Mouse (Mus musculus) limb, embryonic 13.5 days (tissue): ENCODE measurements around the gene Fhit. TPM values are rescaled to one million over a fixed set of nuclear protein-coding genes. Genes with fewer than 3 reads are reported as not detected.
"Not testable (repeated sequence)": the region's sequence is repeated elsewhere in the genome, so short reads cannot be mapped to it uniquely, and the experiment has no call there.

Experiments
- ATAC-seq: fragments of 200-750 bp; cut with Nextera tagmentation; 2 replicates; pipeline ENCODE4 v1.8.0; 2017; ENCODE audit warnings: low read depth, moderate number of reproducible peaks, moderate TSS enrichment; ENCODE audit not compliant: low FRiP score
- H3K27ac ChIP-seq: fragments of 300-500 bp; sonication (generic); 2 replicates; pipeline ENCODE4 v1.5.1; 2015; ENCODE audit warnings: inconsistent platforms, mild to moderate bottlenecking, moderate library complexity
- H3K27me3 ChIP-seq: fragments of 300-500 bp; sonication (generic); 2 replicates; pipeline ENCODE4 v1.6.1; 2015; ENCODE audit warnings: mild to moderate bottlenecking, inconsistent platforms
- H3K36me3 ChIP-seq: fragments of 300-500 bp; sonication (generic); 2 replicates; pipeline ENCODE4 v1.6.1; 2015; ENCODE audit warnings: inconsistent platforms, mild to moderate bottlenecking, moderate library complexity
- H3K4me1 ChIP-seq: fragments of 300-500 bp; sonication (generic); 2 replicates; pipeline ENCODE4 v1.6.1; 2015; ENCODE audit warnings: inconsistent platforms
- H3K4me2 ChIP-seq: fragments of 300-500 bp; sonication (generic); replicated peaks from 2 replicates; pipeline ENCODE4 v1.6.1; 2015; ENCODE audit warnings: inconsistent platforms, mild to moderate bottlenecking, moderate library complexity
- H3K4me3 ChIP-seq: fragments of 300-500 bp; sonication (generic); 2 replicates; pipeline ENCODE4 v1.5.1; 2015; ENCODE audit warnings: moderate library complexity, mild to moderate bottlenecking, inconsistent platforms
- H3K9ac ChIP-seq: fragments of 300-500 bp; sonication (generic); 2 replicates; pipeline ENCODE4 v1.6.1; 2015; ENCODE audit warnings: mild to moderate bottlenecking, inconsistent platforms
- H3K9me3 ChIP-seq: fragments of 300-500 bp; sonication (generic); 2 replicates; pipeline ENCODE4 v1.6.1; 2016; ENCODE audit warnings: inconsistent platforms
- WGBS: fragments of 180-500 bp; shearing (Covaris S2); methylation state at CpG from one replicate; pipeline ENCODE4 v1.1.7; 2015; 5-methylcytosine and 5-hydroxymethylcytosine counted together
- polyA plus RNA-seq: library from polyadenylated mRNA; unstranded; fragments of >200 nt; fragmentation: Nextera tagmentation; extraction: Ambion mirVana; gene quantifications from 2 replicates; pipeline ENCODE4 v1.2.1, GENCODE M21; 2015

Fhit gene
- polyA plus RNA-seq, 1 experiment from 2014 or later, result 6.3 TPM

GRCm38 (mm10) chr14:9960396-9960795, 1201.4 kb downstream of the Fhit start:
- no peak for ATAC-seq
- 79% methylated on average over 2 of the region's 2 CpGs for WGBS

DNA sequence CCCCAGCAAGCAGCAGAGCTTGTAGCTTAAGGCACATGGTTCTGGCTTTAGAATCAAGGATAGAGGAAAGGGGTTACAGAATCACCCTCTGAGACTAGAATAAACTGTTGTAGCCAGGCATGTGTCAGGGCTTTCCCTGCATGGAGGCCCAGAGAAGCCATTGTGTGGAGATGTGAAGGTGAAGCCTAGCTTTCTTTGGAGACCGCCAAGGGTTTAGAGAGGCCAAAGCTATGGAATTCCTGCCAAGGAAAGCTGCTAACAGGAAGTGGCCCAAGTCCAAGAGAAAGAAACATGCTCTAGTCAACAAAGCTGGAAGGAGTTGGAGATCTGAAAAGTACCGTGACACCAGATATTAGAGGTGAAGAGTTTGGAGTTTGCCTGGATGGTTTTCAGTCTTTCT, 1262.3 kb downstream of the Fhit start:
- Histone ChIP-seq H3K4me2 (no peak overlapping the region), H3K4me1 (no peaks in the 10 kb centered on the region), H3K27ac (no peak overlapping the region), H3K27me3 (no peaks in the 10 kb centered on the region), H3K4me3 (no peak overlapping the region), H3K9ac (no peak overlapping the region), H3K9me3 (no peaks in the 10 kb centered on the region), H3K36me3 (no peaks in the 10 kb centered on the region)
- 74% methylated on average over 2 of the region's 2 CpGs for WGBS
- no peak for ATAC-seq

More at GRCm38 (mm10) chr14:9960396-9960795, 1201.4 kb downstream of the Fhit start:
- H3K4me2 ChIP-seq, result no peak overlapping the region
- no peaks in the 10 kb centered on the region for H3K9me3 ChIP-seq
- H3K27ac ChIP-seq, result no peak overlapping the region
- no peaks in the 10 kb centered on the region for H3K27me3 ChIP-seq
- H3K36me3 ChIP-seq, result no peaks in the 10 kb centered on the region
- H3K4me3 ChIP-seq, result no peak overlapping the region
- no peaks in the 10 kb centered on the region for H3K4me1 ChIP-seq
- H3K9ac ChIP-seq, result no peak overlapping the region

DNA sequence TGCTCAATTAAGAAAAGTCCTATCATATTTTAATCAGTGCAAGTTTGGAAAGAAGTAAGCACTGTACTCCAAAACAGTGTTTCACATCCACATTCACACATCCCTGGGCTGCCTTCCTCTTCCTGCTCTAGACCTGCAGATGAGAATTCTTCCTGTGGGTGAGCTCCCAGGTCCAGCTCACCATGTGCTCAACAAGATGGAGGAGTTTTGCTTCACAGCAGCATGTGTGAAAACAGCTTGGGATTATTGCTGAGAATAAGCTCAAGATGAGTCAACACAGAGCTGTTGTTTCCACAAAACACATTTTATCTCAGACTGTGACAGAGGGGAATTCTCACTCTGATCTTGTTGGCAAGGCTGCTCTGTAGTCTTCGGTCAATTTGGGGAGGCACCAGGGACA, 1265.3 kb downstream of the Fhit start:
- no peaks in the 10 kb centered on the region for H3K9me3 ChIP-seq
- no peaks in the 10 kb centered on the region for H3K4me1 ChIP-seq
- no peaks in the 10 kb centered on the region for H3K36me3 ChIP-seq
- H3K4me2 ChIP-seq, result no peak overlapping the region
- no peak overlapping the region for H3K27ac ChIP-seq
- ATAC-seq, result no peak
- no peak overlapping the region for H3K4me3 ChIP-seq
- H3K9ac ChIP-seq, result no peak overlapping the region
- no peaks in the 10 kb centered on the region for H3K27me3 ChIP-seq
- 97% methylated on average over 1 of the region's 1 CpGs for WGBS

DNA sequence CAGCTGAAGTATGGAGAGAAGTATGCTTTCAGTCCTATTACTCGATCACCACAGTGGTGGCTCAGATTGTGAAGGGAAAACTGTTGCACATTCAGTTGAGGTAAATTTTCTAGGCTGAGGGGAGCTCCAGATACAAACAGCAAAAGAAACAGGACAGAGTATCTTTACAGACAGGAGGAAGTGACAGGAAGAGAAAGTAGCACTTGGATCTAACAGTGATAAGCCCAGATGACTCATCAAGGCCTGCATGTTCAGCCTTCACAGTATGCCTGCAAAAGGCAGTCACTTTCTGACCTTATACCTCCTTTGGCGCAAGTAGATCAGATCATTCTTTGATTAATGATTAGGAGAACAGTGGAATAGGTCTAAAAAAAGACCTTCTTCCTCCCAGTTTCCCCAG, 1309.8 kb downstream of the Fhit start:
- Histone ChIP-seq H3K36me3 (no peaks in the 10 kb centered on the region), H3K9ac (no peak overlapping the region), H3K4me2 (no peak overlapping the region), H3K4me3 (no peak overlapping the region), H3K9me3 (no peaks in the 10 kb centered on the region), H3K27ac (no peak overlapping the region), H3K4me1 (no peaks in the 10 kb centered on the region), H3K27me3 (no peaks in the 10 kb centered on the region)
- no peak for ATAC-seq
- 87% methylated on average over 2 of the region's 2 CpGs for WGBS

DNA sequence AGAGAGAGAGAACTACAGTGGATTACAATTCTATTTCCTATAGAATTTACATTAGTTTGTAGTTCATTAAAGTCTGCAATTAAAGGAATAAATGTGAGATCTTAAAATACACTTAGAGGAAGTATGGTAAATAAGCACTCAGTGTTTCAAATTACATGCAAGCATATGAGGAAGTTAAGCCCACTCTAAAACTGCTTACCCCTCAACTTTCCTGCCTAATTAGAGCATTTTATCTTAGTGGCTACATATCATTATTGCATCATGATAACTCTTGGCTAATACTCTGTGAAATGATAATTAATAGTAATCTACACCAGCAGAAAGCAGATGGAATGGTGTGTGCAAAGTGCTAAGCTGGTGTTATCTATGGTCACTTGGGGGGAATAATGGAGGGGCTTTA, 1329.5 kb downstream of the Fhit start:
- no peaks in the 10 kb centered on the region for H3K4me1 ChIP-seq
- H3K27me3 ChIP-seq, result no peaks in the 10 kb centered on the region
- H3K36me3 ChIP-seq, result no peaks in the 10 kb centered on the region
- H3K4me3 ChIP-seq, result no peak overlapping the region
- no peaks in the 10 kb centered on the region for H3K9me3 ChIP-seq
- no peak overlapping the region for H3K27ac ChIP-seq
- H3K4me2 ChIP-seq, result no peak overlapping the region
- H3K9ac ChIP-seq, result no peak overlapping the region
- no peak for ATAC-seq

- 84% methylated on average over 8 of the region's 8 CpGs for WGBS
Observed at GRCm38 (mm10) chr14:9828699-9829240, 1333.1 kb downstream of the Fhit start.

GRCm38 (mm10) chr14:9815963-9816362, 1345.9 kb downstream of the Fhit start:
- Histone ChIP-seq H3K4me1 (peaks cover 28% of the 10 kb centered on the region), H3K27ac (no peak overlapping the region), H3K36me3 (no peaks in the 10 kb centered on the region), H3K9me3 (no peaks in the 10 kb centered on the region), H3K4me2 (no peak overlapping the region), H3K27me3 (no peaks in the 10 kb centered on the region), H3K9ac (no peak overlapping the region), H3K4me3 (no peak overlapping the region)
- WGBS, result 37% methylated on average over 4 of the region's 4 CpGs
- 0 out of 2 replicates have a peak, but pooled peaks have one; percentile 44 for ATAC-seq

More at GRCm38 (mm10) chr14:9828699-9829240, 1333.1 kb downstream of the Fhit start:
- H3K36me3 ChIP-seq, H3K9ac ChIP-seq, H3K4me1 ChIP-seq, H3K4me2 ChIP-seq, H3K4me3 ChIP-seq, ATAC-seq, H3K27ac ChIP-seq, H3K27me3 ChIP-seq, H3K9me3 ChIP-seq: not testable (repeated sequence)

DNA sequence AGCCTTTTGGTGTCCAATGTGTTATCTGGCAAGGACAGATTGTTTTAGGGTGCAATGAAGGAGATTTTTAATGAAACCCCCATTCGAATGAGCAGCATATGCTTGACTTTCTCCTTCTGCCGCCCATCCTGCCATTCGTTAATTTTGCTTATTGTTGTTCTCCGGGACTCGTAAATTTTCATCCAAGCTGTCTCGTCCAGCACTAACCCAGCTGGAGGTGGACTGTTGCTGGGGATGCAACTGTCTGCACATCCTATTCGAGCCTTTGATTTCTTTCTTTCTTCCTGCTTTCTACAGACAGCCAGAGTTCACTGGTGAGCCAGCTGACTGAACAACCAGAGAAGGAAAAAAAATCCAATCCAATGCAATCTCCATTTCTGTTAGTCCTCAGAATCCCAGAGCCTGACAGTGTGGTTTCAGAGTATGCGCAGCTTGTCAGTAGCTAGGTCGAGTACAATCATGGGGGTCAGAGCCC, 1350.0 kb downstream of the Fhit start:
- Histone ChIP-seq H3K27me3 (no peaks in the 10 kb centered on the region), H3K27ac (no peak overlapping the region), H3K9ac (no peak overlapping the region), H3K36me3 (no peaks in the 10 kb centered on the region), H3K9me3 (no peaks in the 10 kb centered on the region), H3K4me2 (peak overlapping the region; percentile 21; the same call in 1 of the 2 replicates), H3K4me1 (peaks cover 27% of the 10 kb centered on the region), H3K4me3 (no peak overlapping the region)
- WGBS, result 32% methylated on average over 9 of the region's 9 CpGs
- no peak for ATAC-seq

DNA sequence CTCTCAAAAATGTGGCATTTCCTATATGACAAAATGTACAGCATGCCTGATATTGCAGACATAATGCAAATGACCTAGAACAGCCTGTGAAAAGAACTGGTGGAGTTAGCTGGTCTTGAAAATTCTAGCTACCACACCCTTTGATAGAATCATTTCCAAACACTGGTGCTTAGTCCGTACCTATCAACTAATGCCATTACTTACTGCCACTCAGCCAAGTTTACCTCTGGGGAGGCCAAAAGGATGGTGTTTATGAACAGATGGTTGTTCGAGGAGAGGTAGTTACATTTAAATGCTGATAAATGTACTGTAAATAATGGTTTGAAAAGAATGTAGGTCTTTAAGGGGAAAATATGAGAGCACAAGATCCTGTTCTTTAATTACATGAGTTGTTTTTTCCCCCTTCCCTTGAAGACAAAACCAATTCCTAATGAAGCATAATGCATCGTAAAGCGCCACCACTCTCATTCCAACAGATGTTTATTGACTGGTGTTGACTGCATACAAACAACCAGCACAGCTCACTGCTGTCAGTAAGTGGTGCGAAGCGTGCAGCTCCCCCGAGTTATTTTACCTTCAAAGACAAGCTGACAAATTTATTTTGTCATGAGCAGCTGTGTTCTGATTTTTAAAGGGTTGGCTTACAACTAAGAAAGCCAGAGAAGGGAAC, 1350.5 kb downstream of the Fhit start:
- no peak overlapping the region for H3K9ac ChIP-seq
- no peaks in the 10 kb centered on the region for H3K9me3 ChIP-seq
- no peak overlapping the region for H3K27ac ChIP-seq
- peak overlapping the region; percentile 21; the same call in 1 of the 2 replicates for H3K4me2 ChIP-seq
- no peaks in the 10 kb centered on the region for H3K36me3 ChIP-seq
- H3K4me3 ChIP-seq, result no peak overlapping the region
- 16% methylated on average over 7 of the region's 7 CpGs for WGBS
- ATAC-seq, result no peak
- peaks cover 21% of the 10 kb centered on the region for H3K4me1 ChIP-seq
- H3K27me3 ChIP-seq, result no peaks in the 10 kb centered on the region

GRCm38 (mm10) chr14:9793403-9793802, 1368.4 kb downstream of the Fhit start:
- Histone ChIP-seq H3K4me3 (no peak overlapping the region), H3K9ac (no peak overlapping the region), H3K9me3 (no peaks in the 10 kb centered on the region), H3K27ac (no peak overlapping the region), H3K27me3 (no peaks in the 10 kb centered on the region), H3K36me3 (no peaks in the 10 kb centered on the region), H3K4me2 (no peak overlapping the region), H3K4me1 (no peaks in the 10 kb centered on the region)
- no peak for ATAC-seq

GRCm38 (mm10) chr14:9788402-9788950, 1373.4 kb downstream of the Fhit start:
- H3K27me3 ChIP-seq, result no peaks in the 10 kb centered on the region
- no peaks in the 10 kb centered on the region for H3K4me1 ChIP-seq
- no peak for ATAC-seq
- no peak overlapping the region for H3K4me2 ChIP-seq
- no peak overlapping the region for H3K4me3 ChIP-seq
- H3K9ac ChIP-seq, result no peak overlapping the region
- no peak overlapping the region for H3K27ac ChIP-seq
- H3K9me3 ChIP-seq, result no peaks in the 10 kb centered on the region
- WGBS, result 64% methylated on average over 3 of the region's 3 CpGs
- no peaks in the 10 kb centered on the region for H3K36me3 ChIP-seq

DNA sequence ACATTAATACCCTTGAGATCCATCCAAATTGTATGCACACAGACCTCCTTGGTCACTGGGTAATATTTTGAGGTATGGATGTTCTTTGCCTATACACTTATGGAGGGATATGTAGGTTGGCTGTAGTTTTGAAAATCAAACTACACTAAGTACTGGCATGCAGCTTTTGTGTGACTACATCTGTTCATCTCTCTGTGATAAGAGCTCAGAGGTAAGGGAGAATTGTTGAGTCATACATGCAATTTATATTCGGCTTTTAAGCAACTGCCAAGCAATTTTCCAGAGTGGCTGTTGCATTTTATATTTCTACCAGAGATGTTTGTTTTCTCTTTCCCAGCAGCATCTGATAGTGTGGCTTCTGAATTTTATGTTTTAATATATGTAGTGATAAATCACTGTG, 1374.4 kb downstream of the Fhit start:
- Histone ChIP-seq H3K4me3 (no peak overlapping the region), H3K27me3 (no peaks in the 10 kb centered on the region), H3K9me3 (no peaks in the 10 kb centered on the region), H3K36me3 (no peaks in the 10 kb centered on the region), H3K4me1 (no peaks in the 10 kb centered on the region), H3K4me2 (no peak overlapping the region), H3K9ac (no peak overlapping the region), H3K27ac (no peak overlapping the region)
- WGBS, result 92% methylated on average over 1 of the region's 1 CpGs
- ATAC-seq, result no peak

DNA sequence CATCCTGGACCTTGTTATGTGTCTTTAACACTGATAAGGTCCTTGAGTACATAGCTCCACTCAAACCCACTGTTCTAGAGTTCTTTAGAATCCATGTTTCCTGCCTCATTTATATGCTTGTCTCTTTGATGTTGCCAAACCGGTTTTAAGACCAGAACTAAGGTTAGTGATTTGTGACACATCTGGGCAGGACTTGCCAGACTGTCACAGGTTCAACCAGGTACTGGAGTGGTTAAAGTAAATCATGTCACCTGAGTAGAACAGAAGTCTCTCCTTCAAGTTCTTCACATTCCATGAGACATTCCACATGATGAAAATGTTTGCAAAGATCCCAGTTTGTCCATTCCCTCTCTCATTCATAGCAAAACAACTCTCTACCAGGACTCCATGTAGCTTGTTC, 1376.0 kb downstream of the Fhit start:
- Histone ChIP-seq H3K4me1 (no peaks in the 10 kb centered on the region), H3K27ac (no peak overlapping the region), H3K27me3 (no peaks in the 10 kb centered on the region), H3K36me3 (no peaks in the 10 kb centered on the region), H3K9ac (no peak overlapping the region), H3K4me2 (no peak overlapping the region), H3K9me3 (no peaks in the 10 kb centered on the region), H3K4me3 (no peak overlapping the region)
- no peak for ATAC-seq
- 40% methylated on average over 1 of the region's 1 CpGs for WGBS
